Mouse (Mus musculus): ENCODE results near the gene Gcsh.

DNA sequence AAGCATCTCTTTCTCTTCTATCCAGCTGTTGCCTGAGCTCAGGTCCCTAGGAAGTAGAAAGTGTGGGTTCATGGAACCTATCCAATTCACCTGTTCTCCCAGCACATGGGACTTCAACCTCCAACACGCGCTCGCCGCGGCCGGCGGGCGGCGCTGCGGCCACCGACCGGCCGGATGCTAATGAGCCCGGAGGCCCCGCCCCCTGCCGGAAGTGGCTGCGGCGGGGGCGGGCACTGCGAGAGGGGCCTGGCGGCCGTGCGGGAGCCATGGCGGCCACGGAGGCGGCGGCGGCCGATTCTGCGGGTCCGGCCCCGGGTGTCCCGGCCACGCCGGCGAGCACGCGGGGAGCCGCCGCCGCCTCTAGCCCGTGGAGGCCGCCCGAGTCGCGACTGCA, 50.2 kb downstream of the Gcsh start, which contains the start of gene Atmin:
- no peak for TF ChIP-seq JUND (conservative IDR thresholded peaks at IDR 0.05; ENCODE audit: low read depth, low read length)
- peak; percentile 87 for TF ChIP-seq ELF1 (IDR thresholded peaks at IDR 0.05; ENCODE audit: low read depth, low read length)
- TF ChIP-seq CTCF (conservative IDR thresholded peaks at IDR 0.05 in 1 of 2, IDR thresholded peaks at IDR 0.05 in 1 of 2; ENCODE audit: low read depth in 2 of 2, low read length in 2 of 2) = peak in 1 of 2 experiments; percentile 86; a peak in 2 of 4 replicates
- 0 out of 2 replicates have a peak, but pooled peaks have one; percentile 34 for TF ChIP-seq ZMIZ1 (IDR thresholded peaks at IDR 0.05; ENCODE audit: low read depth, low read length)
- peak; percentile 58; the same call in 1 of the 2 replicates for TF ChIP-seq POLR2A (IDR thresholded peaks at IDR 0.05; ENCODE audit: low read depth, low read length)
- no peak for TF ChIP-seq CHD2 (IDR thresholded peaks at IDR 0.05; ENCODE audit: low read length)
- no peak for TF ChIP-seq EP300 (IDR thresholded peaks at IDR 0.05; ENCODE audit: low read length)
- TF ChIP-seq HCFC1 (IDR thresholded peaks at IDR 0.05; ENCODE audit: low read depth, low read length) = peak; percentile 50
- TF ChIP-seq MAX (IDR thresholded peaks at IDR 0.05; ENCODE audit: low read length) = no peak
- peak; percentile 66 for TF ChIP-seq TCF12 (IDR thresholded peaks at IDR 0.05; ENCODE audit: low read depth, low read length)
- peak; percentile 79; the same call in 1 of the 2 replicates for TF ChIP-seq SIN3A (IDR thresholded peaks at IDR 0.05; ENCODE audit: low read length)
